30 mouse cellular contexts compared by ENCODE assay signal in genomic region chr5:34578038-34578655, GRCm38 (mm10). TPM values are rescaled to one million over a fixed set of nuclear protein-coding genes. Genes with fewer than 3 reads are reported as not detected.
A peak's percentile ranks its signal among the peaks of the same experiment; 100 is the strongest.
DNase-seq lines count a peak whose midpoint lies in the region; ATAC-seq and TF ChIP-seq lines count a peak whose summit lies in the region.
"Had no signal": no experiment of that assay in that cellular context is flagged by ENCODE, and none has a peak within 500 bp of the region (broad histone marks: within the 10 kb centered on the region; RNA-seq: fewer than 3 reads in every experiment).

No protein-coding gene starts in this region.

- TF ChIP-seq EP300 in ES-Bruce4 (IDR thresholded peaks at IDR 0.05; ENCODE audit: insufficient read depth, low read depth, low read length) (no peak), MEL (IDR thresholded peaks at IDR 0.05; ENCODE audit: low read depth in 1 of 2, low read length in 2 of 2) (peak; percentile 44 to 57; a peak in 3 of 4 replicates)
- no peak for TF ChIP-seq EP300 in liver, embryonic 14.5 days (IDR thresholded peaks at IDR 0.05; ENCODE audit: low read depth)

- ATAC-seq in kidney, embryonic 16.5 days (ENCODE audit: low FRiP score, low TSS enrichment) = no peak
- no peak for ATAC-seq in liver, embryonic 14.5 days (ENCODE audit: insufficient read depth)
- no peak for ATAC-seq in hindbrain, postnatal 0 days
- ATAC-seq: forebrain, embryonic 16.5 days; inflammation-experienced regulatory T-cells, adult 6 months; lung, postnatal 0 days had no signal

- TF ChIP-seq RAD21 in MEL (IDR thresholded peaks at IDR 0.05; ENCODE audit: low read depth, low read length) = no peak

- no peak overlapping the region for H3K4me2 ChIP-seq in kidney, embryonic 16.5 days (replicated peaks; ENCODE audit: low read depth, low read length)
- H3K4me2 ChIP-seq in liver, embryonic 14.5 days (ENCODE audit: low read depth) = peak overlapping the region; percentile 29
- H3K4me2 ChIP-seq in hindbrain, postnatal 0 days (ENCODE audit: low read depth, low read length) = no peak overlapping the region
- H3K4me2 ChIP-seq: embryonic facial prominence, embryonic 13.5 days; heart, embryonic 15.5 days; hindbrain, embryonic 13.5 days; limb, embryonic 12.5 days; midbrain, embryonic 12.5 days; neural tube, embryonic 13.5 days had no signal

- DNase-seq in kidney, adult 2 months = peak; percentile 19
- DNase-seq in MEL (ENCODE audit: low read depth, low spot score) = peak; percentile 53
- no peak for DNase-seq in liver, embryonic 14.5 days (ENCODE audit: low read depth in 3 of 3, low spot score in 3 of 3)
- DNase-seq in frontal cortex, postnatal 36 days (ENCODE audit: low spot score in 2 of 2) = no peak
- DNase-seq in hindbrain, postnatal 0 days (ENCODE audit: low spot score) = no peak
- DNase-seq: adrenal gland, postnatal 36 days; cerebellum, adult 18-20 months; cerebellum, postnatal 10 days; heart, adult 2 months; heart, postnatal 36 days; kidney, postnatal 25 days; lung, adult 18-20 months; lung, postnatal 4 days; right cerebral cortex, postnatal 4 days; thymus, adult 18-20 months; thymus, postnatal 25 days had no signal

- H3K79me2 ChIP-seq in MEL (ENCODE audit: control insufficient read depth, insufficient read depth, low read length, poor library complexity) = peaks cover 20% of the 10 kb centered on the region

- H3K9ac ChIP-seq in kidney, embryonic 16.5 days (replicated peaks; ENCODE audit: low read length) = no peak overlapping the region
- H3K9ac ChIP-seq in ES-Bruce4 (ENCODE audit: low read depth, poor library complexity, severe bottlenecking) (0 out of 2 replicates have a peak overlapping the region, but pooled peaks have one; percentile 37), MEL (ENCODE audit: control insufficient read depth, low read depth, low read length, poor library complexity, severe bottlenecking) (no peak overlapping the region)
- H3K9ac ChIP-seq in liver, embryonic 14.5 days (replicated peaks) = peak overlapping the region; percentile 47
- H3K9ac ChIP-seq in hindbrain, postnatal 0 days (replicated peaks; ENCODE audit: low read length) = no peak overlapping the region
- H3K9ac ChIP-seq: embryonic facial prominence, embryonic 13.5 days; heart, embryonic 15.5 days; hindbrain, embryonic 13.5 days; limb, embryonic 12.5 days; midbrain, embryonic 12.5 days; neural tube, embryonic 13.5 days had no signal

- H3K36me3 ChIP-seq in kidney, adult 2 months (ENCODE audit: control insufficient read depth, insufficient read depth, low read length) = no peaks in the 10 kb centered on the region
- no peaks in the 10 kb centered on the region for H3K36me3 ChIP-seq in kidney, embryonic 16.5 days (ENCODE audit: insufficient read depth, low read length)
- H3K36me3 ChIP-seq in ES-Bruce4 (ENCODE audit: control insufficient read depth, insufficient read depth, low read length, poor library complexity, severe bottlenecking) (no peaks in the 10 kb centered on the region), MEL (ENCODE audit: control insufficient read depth in 1 of 2, insufficient read depth in 2 of 2, low read length in 2 of 2) (peaks cover 0 to 46% of the 10 kb centered on the region in 2 experiments; a peak in 2 of 4 replicates)
- peaks cover 16% of the 10 kb centered on the region for H3K36me3 ChIP-seq in liver, embryonic 14.5 days (replicated peaks; ENCODE audit: control insufficient read depth, insufficient read depth, low read depth)
- H3K36me3 ChIP-seq in hindbrain, postnatal 0 days (ENCODE audit: insufficient read depth, low read length) = no peaks in the 10 kb centered on the region
- H3K36me3 ChIP-seq: heart, embryonic 15.5 days; midbrain, embryonic 12.5 days; neural tube, embryonic 13.5 days had no signal

- no peaks in the 10 kb centered on the region for H3K9me3 ChIP-seq in kidney, embryonic 16.5 days (ENCODE audit: low read length)
- H3K9me3 ChIP-seq in ES-Bruce4 (replicated peaks; ENCODE audit: control insufficient read depth, insufficient read depth, low read length, poor library complexity, severe bottlenecking) (no peaks in the 10 kb centered on the region), MEL (replicated peaks; ENCODE audit: insufficient read depth, low read length) (no peaks in the 10 kb centered on the region)
- H3K9me3 ChIP-seq in liver, embryonic 14.5 days (ENCODE audit: control insufficient read depth, low read length) = no peaks in the 10 kb centered on the region
- H3K9me3 ChIP-seq in hindbrain, postnatal 0 days (ENCODE audit: low read length) = no peaks in the 10 kb centered on the region
- H3K9me3 ChIP-seq: embryonic facial prominence, embryonic 13.5 days; forebrain, embryonic 10.5 days; heart, embryonic 15.5 days; hindbrain, embryonic 13.5 days; limb, embryonic 12.5 days; megakaryocyte, embryonic 14.5 days; midbrain, embryonic 12.5 days; neural tube, embryonic 13.5 days had no signal

- H3K27ac ChIP-seq in kidney, adult 2 months (ENCODE audit: insufficient read depth, low read depth, low read length) = no peak overlapping the region; the same call in 1 of the 2 replicates
- no peak overlapping the region for H3K27ac ChIP-seq in kidney, embryonic 16.5 days (ENCODE audit: low read length)
- H3K27ac ChIP-seq in ES-Bruce4 (ENCODE audit: insufficient read depth, low read length) (peak overlapping the region; percentile 70; the same call in 1 of the 2 replicates), MEL (ENCODE audit: control insufficient read depth, low read depth, low read length) (no peak overlapping the region)
- peak overlapping the region; percentile 63 for H3K27ac ChIP-seq in liver, embryonic 14.5 days
- no peak overlapping the region for H3K27ac ChIP-seq in hindbrain, postnatal 0 days
- H3K27ac ChIP-seq: embryonic facial prominence, embryonic 13.5 days; forebrain, embryonic 10.5 days; heart, adult 2 months; heart, embryonic 15.5 days; hindbrain, embryonic 13.5 days; limb, embryonic 12.5 days; midbrain, embryonic 12.5 days; neural tube, embryonic 13.5 days; stomach, postnatal 0 days had no signal

- peaks cover 31% of the 10 kb centered on the region for H3K4me1 ChIP-seq in kidney, adult 2 months (ENCODE audit: control insufficient read depth, insufficient read depth, low read length)
- peaks cover 20% of the 10 kb centered on the region for H3K4me1 ChIP-seq in kidney, embryonic 16.5 days (ENCODE audit: insufficient read depth, low read length)
- H3K4me1 ChIP-seq in ES-Bruce4 (ENCODE audit: control insufficient read depth, insufficient read depth, low read length) = peaks cover 2% of the 10 kb centered on the region
- H3K4me1 ChIP-seq in MEL (ENCODE audit: control insufficient read depth in 1 of 2, insufficient read depth in 2 of 2, low read length in 2 of 2) = peaks cover 24 to 36% of the 10 kb centered on the region in 2 experiments
- H3K4me1 ChIP-seq in liver, embryonic 14.5 days (replicated peaks; ENCODE audit: control insufficient read depth in 2 of 2, insufficient read depth in 2 of 2, low read length in 1 of 2) = peaks cover 53 to 54% of the 10 kb centered on the region in 2 experiments
- H3K4me1 ChIP-seq in hindbrain, postnatal 0 days (ENCODE audit: insufficient read depth, low read length) = peaks cover 13% of the 10 kb centered on the region

- H3K27me3 ChIP-seq in kidney, adult 2 months (replicated peaks; ENCODE audit: control insufficient read depth, insufficient read depth, low read length) = no peaks in the 10 kb centered on the region
- no peaks in the 10 kb centered on the region for H3K27me3 ChIP-seq in kidney, embryonic 16.5 days (ENCODE audit: insufficient read depth, low read length)
- H3K27me3 ChIP-seq in ES-Bruce4 (ENCODE audit: control insufficient read depth, insufficient read depth, low read length, poor library complexity, severe bottlenecking) (no peaks in the 10 kb centered on the region), MEL (ENCODE audit: control insufficient read depth in 1 of 2, insufficient read depth in 2 of 2, low read length in 2 of 2) (no peaks in the 10 kb centered on the region)
- no peaks in the 10 kb centered on the region for H3K27me3 ChIP-seq in liver, embryonic 14.5 days (ENCODE audit: control insufficient read depth, insufficient read depth, low read length)
- no peaks in the 10 kb centered on the region for H3K27me3 ChIP-seq in hindbrain, postnatal 0 days (ENCODE audit: insufficient read depth, low read length)
- H3K27me3 ChIP-seq: embryonic facial prominence, embryonic 13.5 days; heart, embryonic 15.5 days; hindbrain, embryonic 13.5 days; limb, embryonic 12.5 days; megakaryocyte, embryonic 14.5 days; midbrain, embryonic 12.5 days; neural tube, embryonic 13.5 days had no signal

- no peak overlapping the region for H3K4me3 ChIP-seq in kidney, adult 2 months (ENCODE audit: insufficient read depth, low read depth, low read length)
- no peak overlapping the region for H3K4me3 ChIP-seq in kidney, embryonic 16.5 days (ENCODE audit: low read length)
- H3K4me3 ChIP-seq in ES-Bruce4 (ENCODE audit: low read depth, low read length) = no peak overlapping the region
- no peak overlapping the region for H3K4me3 ChIP-seq in MEL (ENCODE audit: control insufficient read depth in 1 of 2, insufficient read depth in 1 of 2, low read depth in 2 of 2, low read length in 2 of 2)
- no peak overlapping the region for H3K4me3 ChIP-seq in liver, embryonic 14.5 days (ENCODE audit: insufficient read depth in 1 of 2, low read depth in 2 of 2, low read length in 2 of 2)
- H3K4me3 ChIP-seq in hindbrain, postnatal 0 days (ENCODE audit: low read length) = no peak overlapping the region
- H3K4me3 ChIP-seq: embryonic facial prominence, embryonic 13.5 days; forebrain, embryonic 10.5 days; heart, adult 2 months; heart, embryonic 15.5 days; hindbrain, embryonic 13.5 days; limb, embryonic 12.5 days; megakaryocyte, embryonic 14.5 days; midbrain, embryonic 12.5 days; neural tube, embryonic 13.5 days had no signal

- WGBS in kidney, adult 2 months = 97% methylated on average over 7 of the region's 7 CpGs
- WGBS in kidney, embryonic 16.5 days = 96% methylated on average over 7 of the region's 7 CpGs
- 80% methylated on average over 7 of the region's 7 CpGs for WGBS in liver, embryonic 14.5 days (ENCODE audit: insufficient replicate concordance)
- 96% methylated on average over 7 of the region's 7 CpGs for WGBS in hindbrain, postnatal 0 days

- no peak for TF ChIP-seq CTCF in kidney, adult 2 months (conservative IDR thresholded peaks at IDR 0.05; ENCODE audit: insufficient read depth, insufficient read length, low read depth, low read length)
- TF ChIP-seq CTCF in ES-Bruce4 (IDR thresholded peaks at IDR 0.05; ENCODE audit: low read depth, low read length) = no peak
- TF ChIP-seq CTCF in MEL (IDR thresholded peaks at IDR 0.05 in 2 of 3, conservative IDR thresholded peaks at IDR 0.05 in 1 of 3; ENCODE audit: control insufficient read depth in 1 of 3, insufficient read depth in 1 of 3, low read depth in 2 of 3, low read length in 3 of 3, poor library complexity in 1 of 3, severe bottlenecking in 1 of 3) = no peak
- no peak for TF ChIP-seq CTCF in liver, embryonic 14.5 days (IDR thresholded peaks at IDR 0.05; ENCODE audit: low read depth)
- TF ChIP-seq CTCF in hindbrain, postnatal 0 days (IDR thresholded peaks at IDR 0.05; ENCODE audit: low read depth) = no peak

- no peak for TF ChIP-seq POLR2A in kidney, adult 2 months (IDR thresholded peaks at IDR 0.05; ENCODE audit: low read depth, low read length)
- TF ChIP-seq POLR2A in ES-Bruce4 (IDR thresholded peaks at IDR 0.05; ENCODE audit: insufficient read depth, low read length) (no peak), MEL (IDR thresholded peaks at IDR 0.05; ENCODE audit: control insufficient read depth in 1 of 2, insufficient read depth in 1 of 2, low read depth in 1 of 2, low read length in 2 of 2, poor library complexity in 1 of 2) (no peak)

RNA-seq across cellular contexts. Expression of gene Add1, which starts 4.7 kb away (rescaled TPM):
- polyA plus RNA-seq in kidney, adult 2 months (2012; rRNA removed) = 129 and 135 TPM in 2 replicates
- polyA plus RNA-seq in kidney, embryonic 16.5 days (2015; fragmentation: Nextera tagmentation; extraction: Ambion mirVana) = 217 and 219 TPM in 2 replicates
- polyA plus RNA-seq in ES-Bruce4 (2011; ENCODE audit: insufficient read depth, insufficient read length, low read depth, missing spikeins) = 71.7 and 76.9 TPM in 2 replicates
- total RNA-seq in MEL (2012; rRNA removed) = 54.6 and 79.3 TPM in 2 replicates
- 100 to 1,000 TPM in 1 of 2 experiments, not detected in 1; 127 TPM for polyA plus RNA-seq in MEL (2012; ENCODE audit: insufficient read depth in 1 of 2, insufficient read length in 2 of 2, low read depth in 1 of 2, low replicate concordance in 2 of 2, missing spikeins in 1 of 2)
- polyA plus RNA-seq in liver, embryonic 14.5 days (2012; rRNA removed) = 106 and 118 TPM in 2 replicates
- polyA plus RNA-seq in liver, embryonic 14.5 days (2014; fragmentation: Nextera tagmentation; extraction: Ambion mirVana) = 113 and 137 TPM in 2 replicates
- 272 and 279 TPM in 2 replicates for total RNA-seq in hindbrain, postnatal 0 days (2014; rRNA removed)
- 165 and 166 TPM in 2 replicates for polyA plus RNA-seq in hindbrain, postnatal 0 days (2015; fragmentation: Nextera tagmentation; extraction: Ambion mirVana)

RNA-seq across cellular contexts. Expression of gene Sh3bp2, which starts 52.5 kb away (rescaled TPM):
- polyA plus RNA-seq in kidney, adult 2 months (2012; rRNA removed) = 8.1 and 8.6 TPM in 2 replicates
- 5.6 and 9.5 TPM in 2 replicates for polyA plus RNA-seq in kidney, embryonic 16.5 days (2015; fragmentation: Nextera tagmentation; extraction: Ambion mirVana)
- polyA plus RNA-seq in ES-Bruce4 (2011; ENCODE audit: insufficient read depth, insufficient read length, low read depth, missing spikeins) (2.6 and 2.8 TPM in 2 replicates), MEL (2012; ENCODE audit: insufficient read depth in 1 of 2, insufficient read length in 2 of 2, low read depth in 1 of 2, low replicate concordance in 2 of 2, missing spikeins in 1 of 2) (10 to 100 TPM in 1 of 2 experiments, not detected in 1; 12.0 TPM)
- total RNA-seq in MEL (2012; rRNA removed) = 7.1 and 7.9 TPM in 2 replicates
- polyA plus RNA-seq in liver, embryonic 14.5 days (2012; rRNA removed) = 4.6 and 5.2 TPM in 2 replicates
- polyA plus RNA-seq in liver, embryonic 14.5 days (2014; fragmentation: Nextera tagmentation; extraction: Ambion mirVana) = 3.5 and 4.9 TPM in 2 replicates
- total RNA-seq in hindbrain, postnatal 0 days (2014; rRNA removed) = 29.8 and 37.7 TPM in 2 replicates
- polyA plus RNA-seq in hindbrain, postnatal 0 days (2015; fragmentation: Nextera tagmentation; extraction: Ambion mirVana) = 12.0 and 14.1 TPM in 2 replicates

RNA-seq across cellular contexts. Expression of gene Mfsd10, which starts 58.9 kb away (rescaled TPM):
- 55.6 and 77.2 TPM in 2 replicates for polyA plus RNA-seq in kidney, adult 2 months (2012; rRNA removed)
- 154 and 156 TPM in 2 replicates for polyA plus RNA-seq in kidney, embryonic 16.5 days (2015; fragmentation: Nextera tagmentation; extraction: Ambion mirVana)
- polyA plus RNA-seq in ES-Bruce4 (2011; ENCODE audit: insufficient read depth, insufficient read length, low read depth, missing spikeins) (70.1 and 91.6 TPM in 2 replicates), MEL (2012; ENCODE audit: insufficient read depth in 1 of 2, insufficient read length in 2 of 2, low read depth in 1 of 2, low replicate concordance in 2 of 2, missing spikeins in 1 of 2) (100 to 1,000 TPM in 1 of 2 experiments, not detected in 1; 296 TPM)
- total RNA-seq in MEL (2012; rRNA removed) = 106 and 136 TPM in 2 replicates
- polyA plus RNA-seq in liver, embryonic 14.5 days (2012; rRNA removed) = 53.6 and 68.5 TPM in 2 replicates
- 33.1 and 46.7 TPM in 2 replicates for polyA plus RNA-seq in liver, embryonic 14.5 days (2014; fragmentation: Nextera tagmentation; extraction: Ambion mirVana)
- total RNA-seq in hindbrain, postnatal 0 days (2014; rRNA removed) = 95.0 and 109 TPM in 2 replicates
- polyA plus RNA-seq in hindbrain, postnatal 0 days (2015; fragmentation: Nextera tagmentation; extraction: Ambion mirVana) = 72.0 and 92.0 TPM in 2 replicates

Comparison
In these comparisons a context has a peak if more than half of its experiments do, and no peak if none do; other contexts are left out.
1. DNase-seq: peak in kidney, adult 2 months (single experiment) and MEL (single experiment); none in liver, embryonic 14.5 days (0 of 3), frontal cortex, postnatal 36 days (0 of 2) and hindbrain, postnatal 0 days (single experiment).
2. H3K27ac ChIP-seq: peak in ES-Bruce4 (single experiment) and liver, embryonic 14.5 days (single experiment); none in kidney, adult 2 months (single experiment), kidney, embryonic 16.5 days (single experiment), MEL (single experiment) and hindbrain, postnatal 0 days (single experiment).
3. H3K9ac ChIP-seq: peak in ES-Bruce4 (single experiment) and liver, embryonic 14.5 days (single experiment); none in kidney, embryonic 16.5 days (single experiment), MEL (single experiment) and hindbrain, postnatal 0 days (single experiment).